Mouse (Mus musculus): ENCODE results near the gene Triobp. TPM values are rescaled to one million over a fixed set of nuclear protein-coding genes. Genes with fewer than 3 reads are reported as not detected.

The Triobp gene
- polyA plus RNA-seq, 1 experiment from 2014 or later, result 46.5 TPM

- H3K27ac ChIP-seq (replicated peaks; ENCODE audit: low read depth, low read length), result no peak overlapping the region
- no peaks in the 10 kb centered on the region for H3K9me3 ChIP-seq (ENCODE audit: control insufficient read depth, low read length)
- H3K4me1 ChIP-seq (ENCODE audit: control insufficient read depth, insufficient read depth, low read length), result no peaks in the 10 kb centered on the region
- 37% methylated on average over 2 of the region's 2 CpGs for WGBS
- no peaks in the 10 kb centered on the region for H3K27me3 ChIP-seq (ENCODE audit: control insufficient read depth, insufficient read depth, low read length)
- no peak for ATAC-seq (ENCODE audit: low FRiP score, low TSS enrichment)
- no peak overlapping the region for H3K4me3 ChIP-seq (replicated peaks; ENCODE audit: low read depth, low read length)
- H3K4me2 ChIP-seq (ENCODE audit: low read length), result no peak overlapping the region
- H3K9ac ChIP-seq (replicated peaks; ENCODE audit: low read length), result no peak overlapping the region
- peaks cover 86% of the 10 kb centered on the region for H3K36me3 ChIP-seq (ENCODE audit: control insufficient read depth, insufficient read depth, low read length)
- peak; percentile 79 for DNase-seq
Observed at GRCm38 (mm10) chr15:78962885-78963284, 15.4 kb downstream of the Triobp start.

- Histone ChIP-seq H3K36me3 (ENCODE audit: control insufficient read depth, insufficient read depth, low read length) (peaks cover 48% of the 10 kb centered on the region), H3K27ac (replicated peaks; ENCODE audit: low read depth, low read length) (no peak overlapping the region), H3K4me2 (ENCODE audit: low read length) (no peak overlapping the region), H3K4me3 (replicated peaks; ENCODE audit: low read depth, low read length) (no peak overlapping the region), H3K4me1 (ENCODE audit: control insufficient read depth, insufficient read depth, low read length) (no peaks in the 10 kb centered on the region), H3K27me3 (ENCODE audit: control insufficient read depth, insufficient read depth, low read length) (no peaks in the 10 kb centered on the region), H3K9ac (replicated peaks; ENCODE audit: low read length) (no peak overlapping the region), H3K9me3 (ENCODE audit: control insufficient read depth, low read length) (no peaks in the 10 kb centered on the region)
- DNase-seq (no peak), ATAC-seq (ENCODE audit: low FRiP score, low TSS enrichment) (no peak)
- 68% methylated on average over 6 of the region's 6 CpGs for WGBS
Observed at GRCm38 (mm10) chr15:78971626-78972025, 24.1 kb downstream of the Triobp start.

DNA sequence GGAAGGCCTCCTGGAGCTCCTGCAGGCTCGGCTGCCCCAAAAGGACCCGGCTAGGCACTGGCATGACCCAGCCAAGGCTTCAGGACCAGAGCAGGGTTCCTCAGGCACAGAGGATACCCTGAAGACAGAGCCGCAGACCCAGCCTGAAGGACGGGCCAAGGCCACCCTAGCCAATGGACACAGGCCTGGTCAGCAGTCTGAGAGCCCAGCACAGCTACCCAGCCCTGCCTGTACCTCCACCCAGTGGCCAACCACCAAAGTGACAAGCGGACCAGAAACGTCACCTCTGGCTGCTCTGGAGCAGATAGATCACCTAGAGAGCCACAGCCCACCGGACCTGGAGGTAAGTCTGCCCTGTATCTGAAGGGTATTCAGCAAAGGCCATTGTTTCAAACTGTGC is 26.4 kb downstream of the Triobp start:
- Histone ChIP-seq H3K36me3 (ENCODE audit: control insufficient read depth, insufficient read depth, low read length) (peaks cover 32% of the 10 kb centered on the region), H3K4me1 (ENCODE audit: control insufficient read depth, insufficient read depth, low read length) (no peaks in the 10 kb centered on the region; the same call in 1 of the 2 replicates), H3K4me3 (replicated peaks; ENCODE audit: low read depth, low read length) (no peak overlapping the region), H3K27me3 (ENCODE audit: control insufficient read depth, insufficient read depth, low read length) (no peaks in the 10 kb centered on the region), H3K27ac (replicated peaks; ENCODE audit: low read depth, low read length) (no peak overlapping the region), H3K9me3 (ENCODE audit: control insufficient read depth, low read length) (no peaks in the 10 kb centered on the region), H3K4me2 (ENCODE audit: low read length) (no peak overlapping the region), H3K9ac (replicated peaks; ENCODE audit: low read length) (no peak overlapping the region)
- DNase-seq, result no peak
- WGBS, result 81% methylated on average over 7 of the region's 7 CpGs
- ATAC-seq (ENCODE audit: low FRiP score, low TSS enrichment), result no peak

DNA sequence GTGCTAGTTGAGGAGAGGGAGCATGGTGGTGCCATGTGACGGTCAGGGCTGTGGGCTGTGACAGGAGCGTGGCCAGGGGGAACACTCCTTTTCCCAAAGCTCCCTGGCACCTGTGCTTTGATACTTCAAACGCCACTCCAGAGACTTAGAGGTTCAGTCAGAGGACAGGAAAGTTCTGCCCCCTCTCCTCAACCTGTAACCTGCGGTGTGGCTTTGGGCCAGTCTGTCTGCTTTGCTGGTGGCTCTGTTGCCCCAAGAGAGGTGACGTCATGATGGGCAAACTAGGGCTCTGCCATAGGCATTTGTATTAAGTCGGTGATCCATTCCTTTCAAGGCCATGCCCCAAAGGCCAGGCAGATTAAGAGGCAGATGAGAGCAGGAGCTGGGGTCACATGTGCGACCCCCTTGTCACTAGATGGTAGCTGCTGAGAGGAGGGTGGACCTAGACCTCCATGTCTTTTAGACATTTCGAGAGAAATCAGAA is 30.2 kb downstream of the Triobp start:
- ATAC-seq (ENCODE audit: low FRiP score, low TSS enrichment) (no peak), DNase-seq (no peak)
- no peak overlapping the region for H3K27ac ChIP-seq (replicated peaks; ENCODE audit: low read depth, low read length)
- WGBS, result 88% methylated on average over 8 of the region's 8 CpGs
- no peak overlapping the region for H3K4me3 ChIP-seq (replicated peaks; ENCODE audit: low read depth, low read length)
- H3K27me3 ChIP-seq (ENCODE audit: control insufficient read depth, insufficient read depth, low read length), result no peaks in the 10 kb centered on the region
- no peak overlapping the region for H3K9ac ChIP-seq (replicated peaks; ENCODE audit: low read length)
- H3K9me3 ChIP-seq (ENCODE audit: control insufficient read depth, low read length), result no peaks in the 10 kb centered on the region
- peaks cover 19% of the 10 kb centered on the region for H3K36me3 ChIP-seq (ENCODE audit: control insufficient read depth, insufficient read depth, low read length)
- no peak overlapping the region for H3K4me2 ChIP-seq (ENCODE audit: low read length)
- peaks cover 6% of the 10 kb centered on the region; the same call in 1 of the 2 replicates for H3K4me1 ChIP-seq (ENCODE audit: control insufficient read depth, insufficient read depth, low read length)

- H3K4me1 ChIP-seq (ENCODE audit: control insufficient read depth, insufficient read depth, low read length), result peaks cover 15% of the 10 kb centered on the region
- H3K4me3 ChIP-seq (replicated peaks; ENCODE audit: low read depth, low read length), result no peak overlapping the region
- H3K27me3 ChIP-seq (ENCODE audit: control insufficient read depth, insufficient read depth, low read length), result no peaks in the 10 kb centered on the region
- no peak overlapping the region for H3K27ac ChIP-seq (replicated peaks; ENCODE audit: low read depth, low read length)
- WGBS, result 43% methylated on average over 4 of the region's 4 CpGs
- no peak overlapping the region for H3K4me2 ChIP-seq (ENCODE audit: low read length)
- H3K36me3 ChIP-seq (ENCODE audit: control insufficient read depth, insufficient read depth, low read length), result peaks cover 11% of the 10 kb centered on the region
- no peak overlapping the region for H3K9ac ChIP-seq (replicated peaks; ENCODE audit: low read length)
- ATAC-seq (ENCODE audit: low FRiP score, low TSS enrichment), result no peak
- H3K9me3 ChIP-seq (ENCODE audit: control insufficient read depth, low read length), result no peaks in the 10 kb centered on the region
- DNase-seq, result peak; percentile 52
Observed at GRCm38 (mm10) chr15:78978875-78979274, 31.4 kb downstream of the Triobp start.

- 92% methylated on average over 4 of the region's 4 CpGs for WGBS
- Histone ChIP-seq H3K4me1 (ENCODE audit: control insufficient read depth, insufficient read depth, low read length) (peaks cover 16% of the 10 kb centered on the region), H3K9me3 (ENCODE audit: control insufficient read depth, low read length) (no peaks in the 10 kb centered on the region), H3K27ac (replicated peaks; ENCODE audit: low read depth, low read length) (no peak overlapping the region), H3K9ac (replicated peaks; ENCODE audit: low read length) (no peak overlapping the region), H3K27me3 (ENCODE audit: control insufficient read depth, insufficient read depth, low read length) (no peaks in the 10 kb centered on the region), H3K4me2 (ENCODE audit: low read length) (no peak overlapping the region), H3K4me3 (replicated peaks; ENCODE audit: low read depth, low read length) (no peak overlapping the region), H3K36me3 (ENCODE audit: control insufficient read depth, insufficient read depth, low read length) (peaks cover 11% of the 10 kb centered on the region)
- DNase-seq (no peak), ATAC-seq (ENCODE audit: low FRiP score, low TSS enrichment) (no peak)
Observed at GRCm38 (mm10) chr15:78980084-78980483, 32.6 kb downstream of the Triobp start.

- Histone ChIP-seq H3K9me3 (ENCODE audit: control insufficient read depth, low read length) (no peaks in the 10 kb centered on the region), H3K27ac (replicated peaks; ENCODE audit: low read depth, low read length) (no peak overlapping the region; the same call in 1 of the 2 replicates), H3K4me2 (ENCODE audit: low read length) (peak overlapping the region; percentile 69), H3K4me3 (replicated peaks; ENCODE audit: low read depth, low read length) (peak overlapping the region; percentile 44), H3K9ac (replicated peaks; ENCODE audit: low read length) (peak overlapping the region; percentile 54), H3K36me3 (ENCODE audit: control insufficient read depth, insufficient read depth, low read length) (0 out of 2 replicates have a peak, but pooled peaks cover 1% of the 10 kb centered on the region), H3K27me3 (ENCODE audit: control insufficient read depth, insufficient read depth, low read length) (no peaks in the 10 kb centered on the region), H3K4me1 (ENCODE audit: control insufficient read depth, insufficient read depth, low read length) (peaks cover 16% of the 10 kb centered on the region)
- peak; percentile 84 for DNase-seq
- peak; percentile 82 for ATAC-seq (ENCODE audit: low FRiP score, low TSS enrichment)
- WGBS, result under 1% methylated on average over 63 of the region's 67 CpGs
Observed at GRCm38 (mm10) chr15:78982658-78983435, 35.3 kb downstream of the Triobp start.

- H3K27me3 ChIP-seq (ENCODE audit: control insufficient read depth, insufficient read depth, low read length), result no peaks in the 10 kb centered on the region
- 2% methylated on average over 21 of the region's 21 CpGs for WGBS
- peaks cover 9% of the 10 kb centered on the region; the same call in 1 of the 2 replicates for H3K36me3 ChIP-seq (ENCODE audit: control insufficient read depth, insufficient read depth, low read length)
- peak overlapping the region; percentile 69 for H3K4me2 ChIP-seq (ENCODE audit: low read length)
- no peak overlapping the region for H3K27ac ChIP-seq (replicated peaks; ENCODE audit: low read depth, low read length)
- peak overlapping the region; percentile 54 for H3K9ac ChIP-seq (replicated peaks; ENCODE audit: low read length)
- ATAC-seq (ENCODE audit: low FRiP score, low TSS enrichment), result peak; percentile 43; the same call in 1 of the 2 replicates
- peak overlapping the region; percentile 44 for H3K4me3 ChIP-seq (replicated peaks; ENCODE audit: low read depth, low read length)
- H3K4me1 ChIP-seq (ENCODE audit: control insufficient read depth, insufficient read depth, low read length), result peaks cover 16% of the 10 kb centered on the region
- H3K9me3 ChIP-seq (ENCODE audit: control insufficient read depth, low read length), result no peaks in the 10 kb centered on the region
- peak; percentile 27 for DNase-seq
Observed at GRCm38 (mm10) chr15:78983436-78984285, 36.1 kb downstream of the Triobp start.

All from midbrain, embryonic 14.5 days (tissue).